Mouse (Mus musculus) hematopoietic multipotent progenitor cell, adult 10-12 weeks (in vitro differentiated cells): ENCODE results near the gene Gm10188. TPM values are rescaled to one million over a fixed set of nuclear protein-coding genes. Genes with fewer than 3 reads are reported as not detected.

Experiments used
- polyA plus RNA-seq: library from polyadenylated mRNA; stranded (reverse); fragments of >175 nt; gene quantifications from 2 replicates; pipeline ENCODE4 v1.2.3, GENCODE M21; 2012; ENCODE audit warnings: low replicate concordance

The Gm10188 gene
- not detected in 2 replicates for polyA plus RNA-seq

DNA sequence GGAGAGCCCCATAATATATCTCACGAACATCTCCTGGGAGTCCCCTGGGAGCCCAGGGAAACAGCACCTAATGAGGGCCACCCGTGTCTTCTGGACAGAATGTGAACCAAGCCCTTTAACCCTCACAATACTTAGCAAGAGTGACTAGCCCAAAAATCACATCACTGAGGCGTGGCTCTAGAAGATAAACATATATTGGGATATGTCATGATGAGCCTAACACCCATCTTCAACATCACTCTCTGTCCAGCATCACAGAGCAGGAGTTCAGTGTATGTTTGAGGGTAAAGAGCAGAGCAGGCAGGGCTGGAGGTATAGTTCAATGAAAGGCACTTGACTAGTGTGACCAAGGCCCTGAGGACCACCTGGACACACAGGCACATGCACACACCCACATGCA lies at the start of gene Gm10188:
TSS of gene Gm10188 (minus strand) at position 101 of the 400 bp plus-strand sequence.

DNA sequence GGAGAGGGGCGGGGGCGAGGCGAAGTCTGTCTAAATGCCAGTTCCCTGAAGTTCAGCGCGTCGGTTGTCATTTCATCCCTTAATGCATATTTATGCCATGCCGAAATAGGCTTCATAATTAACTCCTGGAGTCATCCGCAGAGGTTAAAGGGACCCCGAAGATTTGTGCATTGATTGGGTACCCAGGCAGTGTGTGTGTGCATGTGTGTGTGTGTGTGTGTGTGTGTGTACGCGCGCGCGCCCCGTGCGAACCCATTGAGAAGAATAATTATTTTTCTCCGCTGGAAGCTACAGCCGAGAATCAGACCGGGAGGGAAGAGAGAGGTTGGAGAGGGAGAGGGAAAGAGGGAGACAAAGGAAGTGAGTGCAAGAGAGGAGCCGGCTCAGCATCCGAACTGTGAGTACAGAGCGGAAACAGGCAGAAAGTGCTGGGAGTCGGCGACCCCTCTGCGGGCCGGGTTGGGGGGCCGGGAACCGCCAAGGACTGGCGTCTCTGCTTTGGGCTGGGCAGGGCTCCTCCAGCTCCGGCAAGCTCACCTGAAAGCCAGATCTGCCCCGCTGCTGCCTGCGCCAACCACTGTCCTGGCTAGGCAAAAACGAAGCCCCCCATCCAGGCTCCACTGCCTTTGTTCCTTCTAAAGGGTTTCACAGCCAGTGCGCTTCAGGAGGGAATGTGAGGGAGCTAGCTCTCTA lies 38.3 kb downstream of the Gm10188 start, which contains the start of the genes Lemd1 and AC124108.1:
TSS of gene Lemd1 (plus strand) at position 339 of the 693 bp plus-strand sequence.
TSS of gene AC124108.1 (plus strand) at position 365 of the 693 bp plus-strand sequence.

Other genes with a start within 250 kb of the Gm10188 start
- gene Elk4, start 222.2 kb downstream of the Gm10188 start, polyA plus RNA-seq, result 17.8 and 23.3 TPM in 2 replicates
- gene Mfsd4a, start 161.7 kb downstream of the Gm10188 start, polyA plus RNA-seq, result 0.56 and 0.99 TPM in 2 replicates
- 2.6 and 3.7 TPM in 2 replicates for gene Cdk18, start 90.1 kb downstream of the Gm10188 start, polyA plus RNA-seq
- gene Lemd1, start 38.3 kb downstream of the Gm10188 start, polyA plus RNA-seq, result not detected in 2 replicates
- not detected in 2 replicates for gene AC124108.1, start 38.3 kb downstream of the Gm10188 start, polyA plus RNA-seq
- 0.02 and 0.04 TPM in 2 replicates for gene Klhdc8a, start 68.9 kb upstream of the Gm10188 start, polyA plus RNA-seq
- 27.4 and 44.8 TPM in 2 replicates for gene Nuak2, start 86.4 kb upstream of the Gm10188 start, polyA plus RNA-seq
- gene Tmcc2, start 161.5 kb upstream of the Gm10188 start, polyA plus RNA-seq, result 13.7 and 203 TPM in 2 replicates
- gene Dstyk, start 187.8 kb upstream of the Gm10188 start, polyA plus RNA-seq, result 2.6 and 8.1 TPM in 2 replicates
- gene Rbbp5, start 247.6 kb upstream of the Gm10188 start, polyA plus RNA-seq, result 5.0 and 6.4 TPM in 2 replicates